Mouse (Mus musculus): ENCODE measurements around the gene Tmem266.

Tmem266 gene

DNA sequence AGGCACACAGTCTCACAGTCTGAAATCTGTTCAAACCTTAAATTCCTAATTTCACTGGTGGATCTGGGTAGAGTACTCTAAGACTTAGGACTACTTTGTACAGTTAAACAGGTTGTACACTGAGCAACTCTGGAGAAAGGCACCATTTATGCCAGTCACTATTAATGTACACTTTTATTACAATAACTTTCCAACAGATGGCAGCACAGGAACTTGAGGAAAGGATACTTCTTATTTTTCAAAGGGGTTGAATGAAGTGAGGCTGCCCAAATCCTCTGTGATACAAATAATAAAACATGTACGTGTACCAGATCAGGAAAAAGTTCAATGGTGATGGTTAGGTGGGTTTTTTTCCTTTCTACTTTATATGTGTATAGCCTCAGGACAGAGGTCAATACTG is 141.7 kb downstream of the Tmem266 start:
- no peak for DNase-seq

DNA sequence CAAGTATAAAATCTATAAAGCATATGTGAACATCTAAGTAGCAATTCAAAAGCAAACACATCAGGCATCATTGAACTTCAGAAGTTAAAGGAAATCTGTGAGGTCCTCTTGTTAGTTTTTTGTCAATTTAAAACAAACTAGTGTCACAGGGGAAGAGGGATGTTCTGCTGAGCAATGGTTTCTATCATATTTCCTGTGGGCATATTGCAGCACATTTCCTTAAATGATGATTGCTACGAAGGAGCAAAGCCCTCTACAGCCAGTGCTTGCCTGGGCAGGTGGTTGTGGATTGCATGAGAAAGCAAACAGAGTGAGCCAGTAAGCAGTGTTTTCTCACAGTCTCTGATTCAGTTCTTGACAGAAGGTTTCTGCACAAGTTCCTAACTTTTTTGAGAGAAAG is 149.4 kb downstream of the Tmem266 start:
- no peak for DNase-seq

DNA sequence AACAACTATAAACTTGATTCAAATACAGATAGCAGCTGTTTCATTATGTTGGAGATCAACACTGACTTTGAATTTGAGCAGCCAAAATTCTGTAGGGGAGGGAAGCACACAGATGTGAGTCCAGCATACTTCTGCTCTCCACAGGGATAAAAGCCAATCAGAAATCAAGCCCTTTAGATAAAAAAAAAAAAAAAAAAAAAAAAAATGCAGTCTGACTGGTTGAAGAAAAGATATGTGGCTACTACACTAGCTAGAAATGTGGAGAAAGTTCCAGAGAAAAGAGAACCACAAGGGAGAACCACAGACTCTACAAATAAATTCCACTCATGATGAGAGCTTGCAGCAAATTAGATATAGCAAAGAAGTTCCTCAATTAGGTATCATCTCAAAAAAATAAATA is 152.0 kb downstream of the Tmem266 start:
- DNase-seq: no peak

DNA sequence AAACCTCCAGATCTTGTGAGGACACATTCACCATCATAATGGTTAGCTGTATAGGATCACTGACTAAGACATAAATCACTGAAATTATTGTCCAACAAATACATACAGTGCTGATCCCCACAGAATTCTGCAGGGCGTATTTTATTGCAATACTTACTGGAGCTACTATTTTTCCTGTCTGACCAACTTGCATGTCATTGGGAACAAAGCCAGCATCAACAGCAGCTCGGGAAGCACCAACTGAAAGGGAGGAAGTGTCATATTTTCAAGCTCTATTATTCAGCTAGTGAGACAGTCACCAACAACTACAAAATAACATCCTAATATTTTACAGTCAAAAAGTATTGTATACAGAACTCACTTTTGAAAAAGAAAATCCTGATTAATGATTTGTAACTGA is 155.4 kb downstream of the Tmem266 start:
- no peak for DNase-seq

Measured in lung, postnatal 4 days (tissue).